Mouse (Mus musculus): ENCODE data around the gene Krtap5-2.

- no peak for TF ChIP-seq POLR2A (IDR thresholded peaks at IDR 0.05; ENCODE audit: borderline replicate concordance, extremely low read depth, insufficient read depth, insufficient read length, poor library complexity, severe bottlenecking)
- no peak for TF ChIP-seq CTCF (IDR thresholded peaks at IDR 0.05; ENCODE audit: borderline replicate concordance, extremely low read depth, insufficient read depth, insufficient read length)
Observed at GRCm38 (mm10) chr7:142198748-142199147, 22.9 kb upstream of the Krtap5-2 start.

Data from brain, embryonic 14.5 days (tissue).